8 mouse cellular contexts compared by ENCODE assay signal in the genomic region with DNA sequence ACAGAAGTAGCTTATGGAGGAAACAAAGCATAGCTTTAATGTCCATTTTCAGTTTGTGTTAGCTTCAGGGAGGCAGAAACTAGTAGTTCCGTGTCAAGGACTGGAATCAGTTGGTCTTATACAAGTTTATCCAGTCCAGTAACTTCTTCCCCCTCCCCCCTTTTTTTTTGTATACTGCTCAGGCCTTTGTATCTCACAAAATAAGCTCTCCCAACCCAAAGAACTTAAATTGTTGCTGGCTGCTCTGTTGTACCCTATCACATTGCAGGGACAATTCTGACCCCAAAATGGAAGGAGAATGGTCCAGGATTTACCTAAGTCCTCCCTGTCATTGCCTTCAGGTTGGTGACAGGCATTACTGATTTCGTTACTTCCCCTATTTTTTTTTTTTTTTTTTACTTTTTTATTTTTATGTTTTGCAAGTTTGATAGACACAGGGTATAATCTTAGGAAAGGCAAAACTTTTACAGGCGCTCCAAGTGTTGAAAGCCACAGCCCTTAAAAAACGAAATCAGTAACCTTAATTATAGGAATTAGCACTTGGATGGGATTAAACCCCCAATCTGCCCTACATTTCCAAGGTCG. TPM values are rescaled to one million over a fixed set of nuclear protein-coding genes. Genes with fewer than 3 reads are reported as not detected.
DNase-seq lines count a peak whose midpoint lies in the region; ATAC-seq and TF ChIP-seq lines count a peak whose summit lies in the region.

No protein-coding gene starts in this region.

- ATAC-seq in embryonic facial prominence, embryonic 12.5 days (ENCODE audit: insufficient number of reproducible peaks, insufficient read depth, low FRiP score, low TSS enrichment) = no peak
- no peak for ATAC-seq in intestine, embryonic 16.5 days
- no peak for ATAC-seq in neural tube, embryonic 13.5 days (ENCODE audit: low read depth)

- H3K27ac ChIP-seq in liver, adult 2 months (replicated peaks; ENCODE audit: insufficient read depth, low read depth, low read length) = no peak overlapping the region
- no peak overlapping the region for H3K27ac ChIP-seq in embryonic facial prominence, embryonic 12.5 days
- no peak overlapping the region for H3K27ac ChIP-seq in intestine, embryonic 16.5 days (ENCODE audit: low read length)
- H3K27ac ChIP-seq in neural tube, embryonic 13.5 days (replicated peaks) = no peak overlapping the region

- no peak for TF ChIP-seq POLR2A in liver, adult 2 months (IDR thresholded peaks at IDR 0.05; ENCODE audit: extremely low read depth, insufficient read depth, low read length)

- H3K4me2 ChIP-seq in embryonic facial prominence, embryonic 12.5 days (replicated peaks) = peak overlapping the region; percentile 87
- H3K4me2 ChIP-seq in intestine, embryonic 16.5 days (ENCODE audit: low read depth, low read length) = peak overlapping the region; percentile 81
- peak overlapping the region; percentile 92 for H3K4me2 ChIP-seq in neural tube, embryonic 13.5 days

- H3K79me2 ChIP-seq in liver, adult 2 months (ENCODE audit: control insufficient read depth, insufficient read depth, low read length) = peaks cover 18% of the 10 kb centered on the region; the same call in 1 of the 2 replicates

- no peak overlapping the region for H3K9ac ChIP-seq in liver, adult 2 months (ENCODE audit: low read depth, low read length)
- H3K9ac ChIP-seq in embryonic facial prominence, embryonic 12.5 days = peak overlapping the region; percentile 21; the same call in 1 of the 2 replicates
- H3K9ac ChIP-seq in intestine, embryonic 16.5 days (ENCODE audit: low read depth, low read length) = peak overlapping the region; percentile 62
- no peak overlapping the region for H3K9ac ChIP-seq in neural tube, embryonic 13.5 days

- DNase-seq in liver, adult 2 months (ENCODE audit: extremely low read depth, low read depth, low spot score) = no peak
- no peak for DNase-seq in liver
- no peak for DNase-seq in spleen, postnatal 10 days (ENCODE audit: low spot score in 2 of 2)
- DNase-seq in T-cell, adult 2 months (ENCODE audit: low spot score) = no peak
- no peak for DNase-seq in embryo, embryonic 10 days (ENCODE audit: low spot score)

- H3K9me3 ChIP-seq in embryonic facial prominence, embryonic 12.5 days = no peaks in the 10 kb centered on the region
- H3K9me3 ChIP-seq in intestine, embryonic 16.5 days (ENCODE audit: control insufficient read depth, low read length) = no peaks in the 10 kb centered on the region
- H3K9me3 ChIP-seq in neural tube, embryonic 13.5 days = no peaks in the 10 kb centered on the region

- H3K36me3 ChIP-seq in liver, adult 2 months (ENCODE audit: control insufficient read depth, insufficient read depth, low read length) = peaks cover 15% of the 10 kb centered on the region
- H3K36me3 ChIP-seq in embryonic facial prominence, embryonic 12.5 days = peaks cover 12% of the 10 kb centered on the region
- no peaks in the 10 kb centered on the region for H3K36me3 ChIP-seq in intestine, embryonic 16.5 days (ENCODE audit: control insufficient read depth, insufficient read depth, low read length)
- peaks cover 14% of the 10 kb centered on the region for H3K36me3 ChIP-seq in neural tube, embryonic 13.5 days

- peak overlapping the region; percentile 47; the same call in 1 of the 2 replicates for H3K4me3 ChIP-seq in liver, adult 2 months (ENCODE audit: insufficient read depth, low read depth, low read length)
- peak overlapping the region; percentile 90 for H3K4me3 ChIP-seq in embryonic facial prominence, embryonic 12.5 days
- peak overlapping the region; percentile 98 for H3K4me3 ChIP-seq in intestine, embryonic 16.5 days (ENCODE audit: low read length)
- H3K4me3 ChIP-seq in neural tube, embryonic 13.5 days = peak overlapping the region; percentile 94

- peaks cover 10% of the 10 kb centered on the region for H3K4me1 ChIP-seq in liver, adult 2 months (ENCODE audit: control insufficient read depth, insufficient read depth, low read length)
- H3K4me1 ChIP-seq in embryonic facial prominence, embryonic 12.5 days = peaks cover 15% of the 10 kb centered on the region
- peaks cover 15% of the 10 kb centered on the region for H3K4me1 ChIP-seq in intestine, embryonic 16.5 days (ENCODE audit: control insufficient read depth, insufficient read depth, low read length)
- peaks cover 27% of the 10 kb centered on the region for H3K4me1 ChIP-seq in neural tube, embryonic 13.5 days (replicated peaks)

- H3K27me3 ChIP-seq in liver, adult 2 months (ENCODE audit: control insufficient read depth, insufficient read depth, low read length) = no peaks in the 10 kb centered on the region
- no peaks in the 10 kb centered on the region for H3K27me3 ChIP-seq in embryonic facial prominence, embryonic 12.5 days
- no peaks in the 10 kb centered on the region for H3K27me3 ChIP-seq in intestine, embryonic 16.5 days (replicated peaks; ENCODE audit: control insufficient read depth, insufficient read depth, low read length)
- H3K27me3 ChIP-seq in neural tube, embryonic 13.5 days = no peaks in the 10 kb centered on the region

- 36% methylated on average over 5 of the region's 5 CpGs for WGBS in liver, adult 2 months
- WGBS in embryonic facial prominence, embryonic 12.5 days = 23% methylated on average over 5 of the region's 5 CpGs
- 25% methylated on average over 5 of the region's 5 CpGs for WGBS in intestine, embryonic 16.5 days
- WGBS in neural tube, embryonic 13.5 days = 29% methylated on average over 5 of the region's 5 CpGs

- TF ChIP-seq CTCF in liver, adult 2 months (IDR thresholded peaks at IDR 0.05; ENCODE audit: low read depth, low read length) = no peak

RNA-seq across cellular contexts. Expression of a gene that starts 1.0 kb away (rescaled TPM):
- total RNA-seq in liver, adult 2 months (2014; rRNA removed) = 102 and 109 TPM in 2 replicates
- polyA plus RNA-seq in liver, adult 2 months (2012; rRNA removed) = 58.3 and 63.1 TPM in 2 replicates
- 22.2 and 26.0 TPM in 2 replicates for polyA plus RNA-seq in embryonic facial prominence, embryonic 12.5 days (2016; fragmentation: Nextera tagmentation; extraction: Ambion mirVana)
- 28.9 and 42.9 TPM in 2 replicates for polyA plus RNA-seq in intestine, embryonic 16.5 days (2015; fragmentation: Nextera tagmentation; extraction: Ambion mirVana)
- polyA plus RNA-seq in neural tube, embryonic 13.5 days (2015; fragmentation: Nextera tagmentation; extraction: Ambion mirVana) = 7.3 and 8.1 TPM in 2 replicates

RNA-seq across cellular contexts. Expression of a gene that starts 44.5 kb away (rescaled TPM):
- 24.2 and 27.7 TPM in 2 replicates for total RNA-seq in liver, adult 2 months (2014; rRNA removed)
- 8.9 and 10.3 TPM in 2 replicates for polyA plus RNA-seq in liver, adult 2 months (2012; rRNA removed)
- 60.9 and 69.5 TPM in 2 replicates for polyA plus RNA-seq in embryonic facial prominence, embryonic 12.5 days (2016; fragmentation: Nextera tagmentation; extraction: Ambion mirVana)
- 105 and 110 TPM in 2 replicates for polyA plus RNA-seq in intestine, embryonic 16.5 days (2015; fragmentation: Nextera tagmentation; extraction: Ambion mirVana)
- polyA plus RNA-seq in neural tube, embryonic 13.5 days (2015; fragmentation: Nextera tagmentation; extraction: Ambion mirVana) = 104 and 119 TPM in 2 replicates

Comparison
In these comparisons a context has a peak if more than half of its experiments do, and no peak if none do; other contexts are left out.
1. H3K4me3 ChIP-seq: peak in every context shown above with its lines; median percentile 98 in intestine, embryonic 16.5 days; 94 in neural tube, embryonic 13.5 days; 90 in embryonic facial prominence, embryonic 12.5 days; 47 in liver, adult 2 months.
2. H3K9ac ChIP-seq: peak in embryonic facial prominence, embryonic 12.5 days (single experiment) and intestine, embryonic 16.5 days (single experiment); none in liver, adult 2 months (single experiment) and neural tube, embryonic 13.5 days (single experiment).
3. Peak in every context shown above with its lines, with median percentiles within 50 percentile points of each other: H3K4me2 ChIP-seq.